Mouse (Mus musculus): Measurements from ENCODE around the gene Fam184b. TPM values are rescaled to one million over a fixed set of nuclear protein-coding genes. Genes with fewer than 3 reads are reported as not detected.

The Fam184b gene
- total RNA-seq, 2 experiments from 2014 or later: not detected

Other genes with a start within 250 kb of the Fam184b start
- 123 and 124 TPM in 2 replicates for gene Qdpr, start 189.4 kb downstream of the Fam184b start, total RNA-seq (2014; fragmentation: Nextera tagmentation)
- gene Qdpr, start 189.4 kb downstream of the Fam184b start, total RNA-seq (2017): 35.4 and 47.3 TPM in 2 replicates
- gene Clrn2, start 185.9 kb downstream of the Fam184b start, total RNA-seq (2014; fragmentation: Nextera tagmentation): not detected in 2 replicates
- not detected in 2 replicates for gene Clrn2, start 185.9 kb downstream of the Fam184b start, total RNA-seq (2017)
- gene Lap3, start 146.2 kb downstream of the Fam184b start, total RNA-seq (2014; fragmentation: Nextera tagmentation): 52.4 and 54.4 TPM in 2 replicates
- 59.8 and 68.8 TPM in 2 replicates for gene Lap3, start 146.2 kb downstream of the Fam184b start, total RNA-seq (2017)
- gene Med28, start 119.4 kb downstream of the Fam184b start, total RNA-seq (2014; fragmentation: Nextera tagmentation): 78.5 and 86.0 TPM in 2 replicates
- 48.9 and 57.0 TPM in 2 replicates for gene Med28, start 119.4 kb downstream of the Fam184b start, total RNA-seq (2017)
- gene Ncapg, start 30.3 kb upstream of the Fam184b start, total RNA-seq (2014; fragmentation: Nextera tagmentation): 48.1 and 51.3 TPM in 2 replicates
- gene Ncapg, start 30.3 kb upstream of the Fam184b start, total RNA-seq (2017): 80.9 and 94.9 TPM in 2 replicates
- gene Lcorl, start 218.0 kb upstream of the Fam184b start, total RNA-seq (2014; fragmentation: Nextera tagmentation): 30.6 and 31.4 TPM in 2 replicates
- 34.3 and 39.7 TPM in 2 replicates for gene Lcorl, start 218.0 kb upstream of the Fam184b start, total RNA-seq (2017)